Mouse (Mus musculus): ENCODE results near the gene Ptprg.
A peak's percentile ranks its signal among the peaks of the same experiment; 100 is the strongest.

Gene Ptprg

DNA sequence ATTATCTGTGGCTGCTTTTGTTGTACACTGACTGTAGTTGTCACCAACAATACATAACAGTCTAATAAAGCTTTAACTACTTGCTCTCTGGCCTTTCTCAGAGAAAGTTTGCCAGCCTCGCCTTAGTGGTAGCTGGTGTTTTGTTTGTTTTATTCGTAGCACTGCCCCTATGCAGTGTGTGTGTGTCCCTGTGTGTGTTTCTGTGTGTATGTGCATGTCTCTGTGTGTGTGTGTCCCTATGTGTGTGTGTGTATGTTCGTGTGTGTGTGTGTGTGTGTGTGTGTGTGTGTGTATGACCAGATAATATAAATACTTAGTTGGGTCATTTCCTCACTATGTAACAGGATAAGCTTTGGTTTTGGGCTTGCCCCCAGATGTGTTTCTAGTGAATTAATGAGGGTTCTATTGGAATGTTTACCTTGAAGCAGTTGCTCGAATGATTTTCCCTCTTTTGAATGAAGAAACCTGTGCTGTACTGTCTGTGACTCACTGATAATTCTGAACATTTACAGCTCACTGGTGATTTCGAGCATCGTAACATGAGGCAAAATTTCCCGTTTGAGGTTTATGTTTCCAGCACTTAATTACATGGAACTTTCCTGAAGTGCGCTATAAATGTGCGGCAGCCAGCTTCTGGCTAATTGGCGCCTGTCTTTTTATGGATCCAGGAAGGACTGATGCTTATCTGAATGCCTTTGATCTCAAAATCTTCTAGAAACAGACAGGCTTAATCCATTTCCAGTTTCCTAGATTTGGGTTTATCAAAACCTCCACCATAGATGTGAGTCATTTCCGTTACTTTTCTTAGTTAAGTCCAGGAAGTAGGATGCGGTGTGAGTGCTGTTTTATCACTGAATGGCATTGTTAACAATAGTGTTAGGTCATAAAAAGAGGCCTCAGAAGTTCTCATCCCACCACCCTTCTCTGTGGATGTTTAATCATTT, 546.3 kb downstream of the Ptprg start:
- DNase-seq (ENCODE audit: low spot score), result peak; percentile 59

DNA sequence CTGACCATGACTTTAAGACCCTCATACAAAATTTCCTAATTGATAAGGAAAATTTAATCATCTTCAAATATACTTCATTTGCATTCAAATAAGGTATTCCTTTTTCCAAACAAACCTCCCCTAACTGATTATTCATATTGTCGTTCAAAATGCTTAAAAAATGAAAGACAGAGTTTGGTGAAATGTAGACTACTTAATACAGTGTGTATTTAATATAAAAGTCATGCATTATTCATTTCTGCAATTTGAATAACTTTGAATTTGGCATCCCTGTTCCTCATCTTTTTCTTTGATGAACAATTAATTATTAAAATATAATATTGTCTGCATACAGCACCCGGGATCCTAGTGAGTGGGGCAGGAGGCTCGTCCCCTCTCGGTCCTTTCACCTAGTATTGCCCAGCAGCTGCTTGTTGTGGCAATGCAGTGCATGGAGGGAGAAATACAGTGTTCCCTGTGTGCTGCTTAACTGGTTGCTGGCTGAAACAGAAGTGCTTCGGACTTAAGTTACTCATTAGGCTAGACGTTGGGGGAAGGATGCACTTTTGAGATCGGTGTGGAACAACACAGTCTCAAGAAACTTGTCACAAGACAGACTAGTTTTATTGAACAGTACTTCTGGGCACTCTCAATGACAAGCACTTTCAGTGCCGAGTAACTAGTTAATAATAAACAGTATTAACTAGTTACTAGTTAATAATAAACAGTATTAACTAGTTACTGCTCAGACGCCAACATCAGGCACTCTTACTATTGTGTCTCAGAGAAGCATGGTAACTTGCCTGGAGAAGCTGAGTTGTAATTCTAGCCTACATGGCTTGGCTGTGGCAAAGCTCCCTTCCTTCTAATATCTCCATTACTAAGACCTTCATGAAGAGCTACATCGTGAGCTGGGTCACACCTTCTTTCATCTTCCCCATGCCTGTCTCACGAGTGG, 549.3 kb downstream of the Ptprg start:
- DNase-seq (ENCODE audit: low spot score), result no peak

DNA sequence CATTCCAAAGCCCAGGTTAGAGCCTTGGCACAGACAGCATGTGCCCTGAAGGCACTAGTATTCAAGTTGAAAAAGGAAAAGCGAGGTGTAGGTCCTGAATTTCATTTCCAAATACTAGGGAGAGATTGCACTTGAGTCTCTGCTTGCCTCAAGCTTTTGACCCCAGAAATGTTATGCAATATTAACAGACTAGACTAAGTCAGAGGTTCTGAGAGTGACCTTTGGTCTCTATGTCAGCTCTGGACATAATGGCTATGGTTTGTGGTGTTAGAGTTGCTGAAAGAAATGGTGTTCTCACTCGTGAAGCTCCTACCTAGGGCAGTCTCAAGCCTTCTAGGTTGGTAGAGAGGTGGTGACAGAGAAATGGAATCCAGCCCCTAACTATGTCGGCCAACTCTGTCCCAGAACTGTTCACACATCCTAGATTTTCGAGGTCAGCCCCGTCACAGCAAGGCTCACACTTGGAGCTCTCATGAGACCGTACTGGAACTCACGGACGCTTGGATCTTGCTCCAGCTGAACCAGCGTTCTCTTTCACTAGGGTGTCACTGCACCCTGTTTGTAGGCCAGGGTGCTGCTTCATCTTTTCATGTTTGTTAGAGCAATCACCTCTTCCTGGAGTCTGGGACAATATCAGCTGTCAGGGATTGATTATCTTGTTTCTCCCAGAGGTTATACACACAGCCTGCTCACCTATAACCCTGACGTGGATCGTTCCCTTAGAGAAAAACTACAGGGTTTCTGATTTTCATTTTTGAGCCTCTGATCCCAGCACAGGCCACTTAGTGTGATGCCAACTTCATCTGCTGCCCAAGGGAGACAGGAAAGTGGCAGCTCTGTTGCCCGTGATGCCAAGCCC, 551.2 kb downstream of the Ptprg start:
- DNase-seq (ENCODE audit: low spot score), result no peak

DNA sequence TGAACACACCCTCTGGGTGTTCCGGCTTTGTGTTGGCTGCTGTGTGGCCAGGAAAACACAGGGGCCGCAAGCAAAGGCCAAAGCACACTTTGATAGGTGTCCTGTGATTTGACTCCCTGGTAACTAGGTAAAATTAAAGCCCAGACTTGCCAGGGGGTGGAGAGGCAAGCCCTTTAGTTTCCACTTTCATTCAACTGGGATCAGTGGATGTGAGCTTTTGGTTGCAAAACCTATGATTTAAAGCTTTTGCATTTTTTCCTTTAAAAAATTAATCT, 551.8 kb downstream of the Ptprg start:
- no peak for DNase-seq (ENCODE audit: low spot score)

DNA sequence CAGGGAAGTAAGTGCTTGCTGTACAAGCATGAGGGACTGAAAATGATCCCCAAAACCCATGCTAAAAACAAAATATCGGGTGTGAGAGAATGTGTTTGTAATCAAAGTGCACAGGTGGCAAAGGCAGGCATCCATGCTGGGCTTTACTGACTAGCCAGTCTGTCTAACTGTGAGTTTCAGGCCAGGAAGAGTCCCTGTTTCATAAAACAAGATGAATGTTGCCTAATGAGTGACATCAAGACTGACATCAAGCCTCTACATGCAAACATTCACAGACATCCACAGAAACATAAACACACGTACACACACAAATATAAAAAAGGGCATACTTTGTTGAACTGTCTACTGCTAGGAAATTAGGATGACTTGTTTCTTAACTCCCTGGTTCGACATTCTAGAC, 552.3 kb downstream of the Ptprg start:
- no peak for DNase-seq (ENCODE audit: low spot score)

DNA sequence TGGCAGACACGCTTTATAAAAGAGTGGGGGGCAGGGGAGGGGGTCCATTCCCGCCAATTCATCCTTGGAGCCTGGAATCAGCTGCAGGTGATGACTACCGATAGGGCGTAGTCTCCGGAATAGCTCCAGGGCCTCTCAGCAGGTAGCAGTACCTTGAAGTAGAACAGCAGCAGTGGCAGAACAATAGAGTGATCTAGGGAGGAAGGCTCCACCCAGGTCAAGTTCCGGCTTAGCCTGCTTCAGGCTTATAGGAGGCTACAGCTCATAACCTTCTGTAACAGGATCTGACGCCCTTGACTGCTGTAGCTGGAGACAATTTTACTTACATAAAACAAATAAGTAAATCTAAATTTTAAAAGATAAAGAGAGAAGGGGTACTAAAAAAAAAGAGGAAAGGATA, 554.1 kb downstream of the Ptprg start:
- peak; percentile 38 for DNase-seq (ENCODE audit: low spot score)

DNA sequence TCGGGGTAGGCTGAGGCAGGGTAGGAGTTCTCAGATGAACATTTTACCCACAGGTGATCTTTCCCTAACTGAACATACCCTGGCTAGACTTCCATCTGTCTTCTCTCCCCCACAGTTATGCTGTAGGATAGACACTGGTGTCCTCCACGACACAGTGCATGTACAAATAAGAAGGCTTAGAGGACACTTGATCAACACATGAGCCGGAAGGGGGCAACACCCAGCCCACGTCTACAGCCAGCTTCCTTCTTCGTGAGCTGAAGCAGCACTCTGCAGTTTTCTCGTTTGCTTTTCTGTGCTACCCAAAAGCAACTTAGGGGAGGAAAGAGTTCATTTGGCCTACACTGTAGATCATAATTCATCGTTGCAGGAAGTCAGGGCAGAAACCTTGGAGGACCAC, 554.7 kb downstream of the Ptprg start:
- DNase-seq (ENCODE audit: low spot score), result no peak

DNA sequence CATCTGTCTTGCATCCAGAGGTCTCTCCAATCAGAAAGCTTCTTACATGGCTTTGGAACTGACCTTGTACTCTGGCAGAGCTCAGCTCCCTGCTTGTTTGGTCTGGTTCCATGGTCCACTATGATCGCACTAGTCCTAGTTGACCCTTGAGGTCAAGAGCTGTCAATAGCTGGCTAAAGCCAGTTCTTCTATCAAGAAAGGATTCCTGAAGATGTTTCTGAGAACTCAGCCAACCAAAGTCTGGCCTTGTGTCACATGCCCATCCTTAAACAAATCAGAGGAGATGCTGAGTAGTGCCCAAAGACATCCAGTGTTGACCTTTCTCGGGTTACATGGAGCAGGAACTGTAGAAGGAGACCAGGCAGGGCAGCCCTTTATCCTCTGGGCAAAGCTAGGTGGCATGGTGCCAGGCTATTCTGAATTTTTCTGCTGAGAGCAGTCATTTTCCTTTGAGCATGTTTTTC, 559.2 kb downstream of the Ptprg start:
- peak; percentile 21 for DNase-seq (ENCODE audit: low spot score)

DNA sequence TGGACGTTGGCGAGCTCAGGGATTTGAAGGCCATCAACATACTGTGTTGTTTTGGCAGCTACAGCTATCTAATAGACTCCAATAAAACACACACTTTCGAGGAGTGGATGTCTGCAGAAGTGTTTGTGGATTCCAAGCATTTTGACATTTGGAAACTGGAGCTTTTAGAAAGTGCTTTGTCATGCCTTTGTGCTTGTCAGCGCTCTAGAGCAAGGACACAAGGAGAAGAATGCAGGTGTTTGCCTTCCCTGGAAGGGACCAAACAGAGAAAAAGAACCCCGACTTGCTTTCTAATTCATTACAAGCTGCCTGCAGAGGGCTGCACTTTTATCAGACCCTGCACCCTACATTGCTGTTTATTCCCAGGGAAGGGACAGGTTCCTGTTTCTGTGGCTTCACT, 560.0 kb downstream of the Ptprg start:
- peak; percentile 23 for DNase-seq (ENCODE audit: low spot score)

DNA sequence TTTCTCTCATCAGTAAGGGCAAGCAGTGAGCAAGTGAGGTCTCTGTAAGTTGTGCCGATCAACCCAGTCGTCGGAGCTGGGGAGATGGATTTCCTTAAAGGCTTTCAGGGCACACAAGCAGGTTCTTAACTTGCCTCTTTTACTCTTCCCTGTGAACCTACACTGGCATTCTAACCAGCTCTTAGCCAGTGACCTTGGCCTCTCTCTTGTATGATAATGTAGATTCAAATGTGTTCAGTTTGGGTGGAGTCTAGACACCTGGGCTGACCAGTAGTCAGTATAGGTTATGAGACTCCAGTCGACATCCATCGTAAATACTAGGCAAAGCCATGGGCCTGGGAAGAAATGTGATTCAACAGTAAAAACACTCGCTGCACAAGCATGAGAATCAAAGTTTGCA, 560.7 kb downstream of the Ptprg start:
- no peak for DNase-seq (ENCODE audit: low spot score)

DNA sequence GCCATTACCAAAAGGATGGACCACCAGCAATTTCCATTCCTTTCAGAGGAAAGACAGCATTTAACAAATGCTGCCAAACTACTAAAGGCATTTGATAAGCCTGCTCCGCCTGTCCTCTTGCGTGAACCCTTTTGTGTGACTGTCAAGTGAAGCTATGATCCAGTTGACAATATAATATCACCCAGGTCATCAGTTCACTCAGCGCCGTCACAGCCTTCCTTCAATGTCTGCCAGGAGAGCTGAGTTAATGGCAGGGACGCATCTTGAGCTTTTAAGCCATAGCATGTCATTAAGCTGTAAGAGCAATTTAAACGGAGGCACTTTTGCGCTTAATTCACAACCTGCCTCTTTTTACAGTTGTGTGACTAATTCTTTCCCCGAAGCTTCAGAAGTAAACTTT, 565.9 kb downstream of the Ptprg start:
- DNase-seq (ENCODE audit: low spot score), result no peak

DNA sequence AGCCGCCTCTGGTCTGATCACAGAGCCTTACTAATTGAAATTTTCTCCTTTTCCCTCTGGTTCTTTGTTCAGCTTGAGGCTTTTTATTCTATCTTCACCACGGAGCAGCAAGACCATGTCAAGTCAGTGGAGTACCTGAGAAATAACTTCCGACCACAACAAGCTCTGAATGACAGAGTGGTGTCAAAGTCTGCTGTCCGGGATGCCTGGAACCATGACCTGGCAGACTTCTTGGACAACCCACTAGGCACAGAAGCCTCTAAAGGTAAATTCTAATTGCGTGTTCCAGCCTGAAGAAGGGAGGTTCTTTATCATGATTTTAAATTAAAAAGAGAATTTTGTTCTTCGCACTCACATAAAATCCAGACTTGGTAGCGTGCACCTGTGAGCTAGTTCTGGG, 568.6 kb downstream of the Ptprg start:
- DNase-seq (ENCODE audit: low spot score), result no peak

DNA sequence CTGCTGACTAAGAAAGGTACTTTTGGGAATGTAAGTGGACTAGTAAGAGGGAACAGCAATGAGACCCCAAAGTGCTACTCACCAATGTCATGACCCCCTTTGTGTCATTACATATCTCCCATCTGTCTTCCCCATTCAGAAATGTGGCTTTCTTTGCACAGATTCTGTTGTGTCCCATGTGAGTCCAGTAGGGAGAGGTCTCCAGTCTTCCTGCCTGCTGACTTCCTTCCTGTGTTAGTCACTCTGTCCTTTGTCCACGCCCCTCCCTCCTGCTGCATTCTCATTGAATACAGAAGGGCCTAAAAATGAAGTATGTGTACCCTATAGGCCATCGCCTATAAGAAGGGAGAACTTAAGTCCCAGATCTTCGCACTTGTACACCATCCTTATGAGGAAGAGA, 571.4 kb downstream of the Ptprg start:
- no peak for DNase-seq (ENCODE audit: low spot score)

DNA sequence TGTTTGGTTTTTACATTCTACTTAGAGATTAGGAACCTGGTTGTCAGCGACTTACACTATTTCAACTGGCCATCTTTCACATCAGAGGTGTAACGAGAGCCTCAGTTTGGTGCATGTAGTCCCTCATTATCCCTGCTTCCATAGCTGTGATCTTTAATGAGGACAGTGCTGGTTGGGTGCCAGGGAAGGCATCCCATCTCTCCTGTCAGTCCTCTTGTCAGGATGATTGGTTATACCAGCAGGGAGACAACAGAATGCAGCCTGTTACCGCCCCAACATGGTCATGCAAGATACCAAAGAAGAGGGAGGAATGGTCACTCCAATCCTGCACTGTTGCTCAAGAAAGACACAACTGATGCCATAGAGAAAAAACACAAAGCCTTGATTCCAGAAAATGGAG, 574.6 kb downstream of the Ptprg start:
- DNase-seq (ENCODE audit: low spot score), result no peak

DNA sequence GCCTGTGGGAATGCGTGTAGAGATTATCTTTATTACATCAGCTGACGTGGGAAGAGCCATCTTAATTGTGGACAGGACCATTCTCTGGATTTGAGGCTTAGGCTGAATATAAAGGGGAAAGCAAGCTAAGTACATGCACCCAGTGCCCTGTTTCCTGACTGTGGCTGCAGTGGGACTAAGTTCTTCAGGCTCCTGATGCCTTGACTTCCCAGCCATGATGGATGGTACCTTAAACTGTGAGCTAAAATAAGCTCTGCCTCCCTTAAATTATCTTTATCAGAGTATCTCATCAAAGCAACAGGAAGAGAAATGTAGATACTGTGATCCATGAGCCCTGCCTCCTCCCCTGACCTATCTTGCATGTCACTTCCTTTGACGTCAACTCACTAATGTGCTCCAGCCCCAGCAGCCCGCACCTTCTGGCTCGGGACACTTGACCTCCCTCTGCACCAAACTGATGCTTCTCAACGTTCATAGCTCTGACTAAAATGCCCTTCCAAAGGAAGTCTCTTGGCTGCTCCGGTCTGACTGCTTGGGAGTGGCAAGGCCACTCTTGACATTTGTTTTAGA, 578.8 kb downstream of the Ptprg start:
- DNase-seq (ENCODE audit: low spot score), result peak; percentile 56

DNA sequence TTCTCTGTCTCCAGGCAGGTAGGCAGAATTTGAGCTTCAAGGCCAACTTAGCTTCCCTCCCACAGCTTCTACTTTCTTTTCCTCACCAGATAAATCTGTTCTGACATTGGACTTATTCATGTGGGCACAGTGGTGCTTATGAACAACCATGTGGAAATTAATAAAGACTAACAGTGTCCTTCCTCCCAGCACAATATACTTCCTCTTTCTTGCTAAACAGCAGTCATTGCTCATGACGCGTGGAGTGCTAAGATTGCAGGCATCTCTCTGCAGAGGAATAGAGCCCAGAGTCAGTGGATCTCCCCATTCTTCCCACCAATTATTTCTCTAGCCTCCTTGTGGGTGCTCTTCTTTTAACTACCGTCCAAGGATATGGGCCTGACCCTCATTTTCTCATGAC, 579.8 kb downstream of the Ptprg start:
- DNase-seq (ENCODE audit: low spot score), result no peak

DNA sequence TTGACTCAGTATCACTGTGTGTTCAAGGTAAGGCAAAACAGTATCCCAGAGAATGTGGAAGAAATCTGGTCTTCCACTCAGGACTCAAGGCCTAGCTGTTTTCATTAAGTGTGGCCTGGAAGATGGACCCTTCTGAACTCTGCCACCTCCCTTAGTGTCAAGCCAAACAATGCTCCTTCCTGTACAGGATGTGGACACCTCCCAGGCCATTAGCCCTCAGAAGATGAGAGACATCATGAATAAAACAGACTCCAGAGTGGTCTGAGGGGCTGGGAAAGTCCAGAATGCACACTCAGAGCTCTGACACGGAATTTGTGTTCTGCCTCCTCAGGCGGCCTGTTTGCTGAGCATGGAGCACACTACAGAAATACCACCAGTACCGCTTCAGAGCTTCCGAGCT, 581.2 kb downstream of the Ptprg start:
- DNase-seq (ENCODE audit: low spot score), result peak; percentile 43

DNA sequence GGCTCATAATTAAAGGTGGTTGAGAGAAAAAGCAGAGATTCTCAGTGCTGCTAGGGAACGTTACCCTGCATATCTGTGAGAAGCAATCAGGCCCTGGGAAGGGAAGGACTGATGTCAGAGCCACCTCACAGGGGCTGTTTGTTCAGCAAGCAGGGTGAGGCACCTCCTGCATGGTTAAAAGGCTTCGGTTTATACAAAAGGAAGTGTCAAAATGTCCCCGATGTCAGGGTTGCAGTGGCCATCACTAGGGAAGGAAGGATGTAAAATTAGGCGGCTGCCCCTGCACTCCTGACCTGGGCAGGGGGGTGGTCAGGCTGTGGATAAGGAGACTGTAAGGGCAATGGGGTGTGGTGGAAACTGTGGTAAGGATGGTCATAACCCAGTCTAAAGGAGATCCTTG, 583.2 kb downstream of the Ptprg start:
- DNase-seq (ENCODE audit: low spot score), result peak; percentile 10

DNA sequence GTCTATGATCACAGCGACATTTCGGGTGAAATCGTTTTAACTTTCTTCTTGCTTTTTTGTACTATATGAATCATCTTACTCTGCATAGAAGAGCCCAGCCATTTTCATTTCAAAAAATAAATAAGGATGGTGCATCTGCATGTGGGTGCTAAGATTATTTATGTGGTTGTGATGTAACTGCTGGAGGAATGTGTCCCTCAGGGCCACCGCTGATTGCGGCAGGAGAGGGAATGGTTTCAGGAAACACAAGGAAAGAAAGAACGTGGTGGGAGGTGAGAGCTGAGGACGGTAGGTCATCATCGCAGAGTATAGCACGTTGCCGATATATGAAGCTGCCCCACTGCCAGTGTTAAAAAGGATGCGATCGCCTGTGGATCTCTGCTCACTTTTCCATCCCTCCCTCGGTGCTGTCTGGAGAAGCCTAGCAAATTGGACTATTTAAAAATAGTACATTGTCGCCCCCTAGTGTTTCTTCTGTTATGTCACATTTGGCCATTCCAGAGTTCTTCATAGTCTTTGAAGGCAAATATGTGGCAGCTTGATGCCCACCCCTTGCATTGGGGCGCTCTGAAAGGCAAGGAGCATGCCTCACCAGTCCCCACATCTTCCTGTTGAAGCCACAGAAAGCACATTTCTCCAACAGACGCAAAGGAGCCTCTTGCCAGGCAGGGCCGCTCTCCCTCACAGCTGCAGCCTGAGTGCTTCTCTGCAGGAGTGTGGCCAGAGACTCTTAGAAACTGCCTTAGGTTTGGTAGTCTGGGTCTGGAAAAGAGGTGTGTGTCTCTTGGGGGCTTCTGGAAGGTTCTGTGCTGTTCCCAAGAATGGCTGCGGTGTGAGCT, 586.5 kb downstream of the Ptprg start:
- DNase-seq (ENCODE audit: low spot score), result peak; percentile 71

DNA sequence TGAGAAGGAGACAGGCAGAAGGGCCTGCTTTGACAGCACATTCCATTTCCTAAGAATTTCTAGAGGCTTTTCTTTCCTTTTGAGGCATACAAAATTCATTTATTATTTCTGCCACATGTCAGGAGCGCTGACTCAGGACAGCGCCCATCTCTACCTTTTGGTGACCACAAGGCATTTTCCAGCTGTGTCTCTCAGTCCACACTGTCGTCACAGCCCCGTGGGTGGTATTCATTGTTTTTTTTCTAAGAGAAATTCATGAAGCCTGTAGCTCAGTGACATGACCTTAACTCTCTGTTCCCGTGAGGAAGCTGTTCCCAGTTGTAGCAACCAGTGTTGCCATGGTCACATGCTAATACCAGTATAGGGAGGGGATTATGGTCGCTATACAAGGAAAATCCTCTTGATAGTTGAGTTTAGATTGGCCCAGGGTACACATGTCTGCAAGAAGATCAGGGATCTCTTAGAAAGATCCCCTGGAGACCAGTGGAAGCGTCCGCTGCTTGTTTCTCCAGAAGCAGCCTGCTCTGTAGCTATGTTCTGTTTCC, 590.7 kb downstream of the Ptprg start:
- no peak for DNase-seq (ENCODE audit: low spot score)

DNA sequence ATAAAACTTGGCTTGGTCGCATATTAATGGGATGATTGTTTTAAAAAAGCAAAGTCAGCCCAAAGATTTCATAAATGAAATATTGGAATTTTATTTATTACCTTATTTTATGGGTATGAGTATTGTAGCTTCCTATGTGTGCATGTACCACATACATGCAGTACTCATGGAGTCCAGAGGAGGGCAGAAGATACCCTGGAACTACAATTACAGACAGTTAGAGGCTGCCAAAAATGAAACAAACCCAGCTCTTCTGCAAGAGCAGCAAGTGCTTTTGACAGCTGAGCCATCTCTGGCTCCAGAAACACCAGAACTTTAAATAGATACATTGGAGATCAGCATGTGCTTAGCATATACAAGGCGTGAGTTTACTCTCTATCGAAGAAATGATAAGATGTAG, 592.6 kb downstream of the Ptprg start:
- DNase-seq (ENCODE audit: low spot score), result no peak

Data from lung, postnatal 25 days (tissue).